Mouse (Mus musculus) embryonic facial prominence, embryonic 14.5 days (tissue): ENCODE measurements at regions not wholly inside any gene's neighbourhood (a gene's known extent, or its start where the extent isn't known, plus 50 kb on each side); places are given as distances from the start of the nearest gene placed in this dataset.

Experiments
- ATAC-seq: fragments of 200-750 bp; cut with Nextera tagmentation; 2 replicates; pipeline ENCODE4 v1.8.0; 2017; ENCODE audit warnings: low read depth, moderate number of reproducible peaks, moderate TSS enrichment
- DNase-seq: peaks from one replicate; pipeline ENCODE4 v3.0.0-alpha.2; 2015; ENCODE audit warnings: low spot score
- H3K27ac ChIP-seq: fragments of 300-500 bp; sonication (generic); replicated peaks from 2 replicates; pipeline ENCODE4 v1.5.1; 2014; ENCODE audit warnings: low read depth, mild to moderate bottlenecking, low read length, moderate library complexity
- H3K27me3 ChIP-seq: fragments of 300-500 bp; sonication (generic); replicated peaks from 2 replicates; pipeline ENCODE4 v1.6.1; 2014; ENCODE audit warnings: low read length; ENCODE audit not compliant: control insufficient read depth, insufficient read depth
- H3K36me3 ChIP-seq: fragments of 300-500 bp; sonication (generic); 2 replicates; pipeline ENCODE4 v1.6.1; 2014; ENCODE audit warnings: low read length, mixed read lengths; ENCODE audit not compliant: control insufficient read depth, insufficient read depth
- H3K4me1 ChIP-seq: fragments of 300-500 bp; sonication (generic); 2 replicates; pipeline ENCODE4 v1.6.1; 2014; ENCODE audit warnings: antibody characterized with exemption, low read length; ENCODE audit not compliant: control insufficient read depth, insufficient read depth
- H3K4me2 ChIP-seq: fragments of 300-500 bp; sonication (generic); 2 replicates; pipeline ENCODE4 v1.6.1; 2014; ENCODE audit warnings: low read depth, mild to moderate bottlenecking, low read length, moderate library complexity, mixed read lengths
- H3K4me3 ChIP-seq: fragments of 300-500 bp; sonication (generic); 2 replicates; pipeline ENCODE4 v1.5.1; 2014; ENCODE audit warnings: low read depth, mild to moderate bottlenecking, low read length
- H3K9ac ChIP-seq: fragments of 300-500 bp; sonication (generic); 2 replicates; pipeline ENCODE4 v1.6.1; 2014; ENCODE audit warnings: low read depth, mild to moderate bottlenecking, low read length, moderate library complexity, mixed read lengths
- H3K9me3 ChIP-seq: fragments of 300-500 bp; sonication (generic); 2 replicates; pipeline ENCODE4 v1.6.1; 2016; ENCODE audit warnings: low read length; ENCODE audit not compliant: control insufficient read depth
- WGBS: fragments of 180-500 bp; shearing (Covaris S2); extraction: QIAGEN DNeasy Blood & Tissue Kit; methylation state at CpG from one replicate; pipeline ENCODE4 v1.1.7; 2014; 5-methylcytosine and 5-hydroxymethylcytosine counted together

GRCm38 (mm10) chr19:56102454-56103080 is 184.4 kb upstream of the Habp2 start:
- Histone ChIP-seq H3K4me1 (peaks cover 33% of the 10 kb centered on the region), H3K4me3 (no peak overlapping the region), H3K9me3 (peaks cover 20% of the 10 kb centered on the region), H3K4me2 (no peak overlapping the region), H3K27ac (0 out of 2 replicates have a peak overlapping the region, but pooled peaks have one; percentile 52), H3K36me3 (no peaks in the 10 kb centered on the region), H3K27me3 (no peaks in the 10 kb centered on the region; the same call in 1 of the 2 replicates), H3K9ac (no peak overlapping the region)
- 51% methylated on average over 7 of the region's 7 CpGs for WGBS
- ATAC-seq (no peak), DNase-seq (no peak)

- no peak for ATAC-seq
- no peak overlapping the region for H3K27ac ChIP-seq
- 50% methylated on average over 4 of the region's 4 CpGs for WGBS
Observed at GRCm38 (mm10) chr19:56105073-56105451, 181.9 kb upstream of the Habp2 start.

GRCm38 (mm10) chr19:56105452-56106091 is 181.4 kb upstream of the Habp2 start:
- DNase-seq: peak; percentile 73
- peak; percentile 76 for ATAC-seq
- Histone ChIP-seq H3K4me2 (peak overlapping the region; percentile 12; the same call in 1 of the 2 replicates), H3K4me3 (no peak overlapping the region), H3K36me3 (no peaks in the 10 kb centered on the region), H3K9ac (0 out of 2 replicates have a peak overlapping the region, but pooled peaks have one; percentile 8), H3K27ac (no peak overlapping the region), H3K4me1 (peaks cover 38% of the 10 kb centered on the region), H3K27me3 (no peaks in the 10 kb centered on the region; the same call in 1 of the 2 replicates), H3K9me3 (peaks cover 12% of the 10 kb centered on the region)
- 33% methylated on average over 23 of the region's 23 CpGs for WGBS

More at GRCm38 (mm10) chr19:56105073-56105451, 181.9 kb upstream of the Habp2 start:
- Histone ChIP-seq H3K9me3 (peaks cover 15% of the 10 kb centered on the region), H3K4me3 (no peak overlapping the region), H3K4me2 (peak overlapping the region; percentile 12; the same call in 1 of the 2 replicates), H3K9ac (no peak overlapping the region), H3K36me3 (no peaks in the 10 kb centered on the region), H3K4me1 (peaks cover 38% of the 10 kb centered on the region), H3K27me3 (no peaks in the 10 kb centered on the region; the same call in 1 of the 2 replicates)
- DNase-seq: no peak

- H3K9ac ChIP-seq: no peak overlapping the region
- H3K9me3 ChIP-seq: peaks cover 9% of the 10 kb centered on the region; the same call in 1 of the 2 replicates
- 60% methylated on average over 6 of the region's 6 CpGs for WGBS
- H3K27ac ChIP-seq: no peak overlapping the region
- H3K4me3 ChIP-seq: no peak overlapping the region
- no peak overlapping the region for H3K4me2 ChIP-seq
- H3K36me3 ChIP-seq: no peaks in the 10 kb centered on the region
- DNase-seq (no peak), ATAC-seq (no peak)
- no peaks in the 10 kb centered on the region; the same call in 1 of the 2 replicates for H3K27me3 ChIP-seq
- H3K4me1 ChIP-seq: peaks cover 26% of the 10 kb centered on the region
Observed at GRCm38 (mm10) chr19:56108796-56109195, 178.1 kb upstream of the Habp2 start.

GRCm38 (mm10) chr19:56115552-56116284 is 171.2 kb upstream of the Habp2 start:
- no peak for DNase-seq
- peaks cover 13% of the 10 kb centered on the region for H3K4me1 ChIP-seq
- H3K9ac ChIP-seq: 0 out of 2 replicates have a peak overlapping the region, but pooled peaks have one; percentile 5
- H3K9me3 ChIP-seq: peaks cover 12% of the 10 kb centered on the region; the same call in 1 of the 2 replicates
- ATAC-seq: peak; percentile 75
- WGBS: 10% methylated on average over 10 of the region's 15 CpGs
- H3K4me2 ChIP-seq: peak overlapping the region; percentile 40
- no peaks in the 10 kb centered on the region for H3K36me3 ChIP-seq
- H3K27ac ChIP-seq: peak overlapping the region; percentile 67
- H3K4me3 ChIP-seq: no peak overlapping the region
- H3K27me3 ChIP-seq: no peaks in the 10 kb centered on the region

GRCm38 (mm10) chr19:56116285-56116680 is 170.7 kb upstream of the Habp2 start:
- 23% methylated on average over 7 of the region's 7 CpGs for WGBS
- Histone ChIP-seq H3K27ac (peak overlapping the region; percentile 67), H3K9ac (no peak overlapping the region), H3K4me3 (no peak overlapping the region), H3K27me3 (no peaks in the 10 kb centered on the region), H3K36me3 (no peaks in the 10 kb centered on the region), H3K4me1 (peaks cover 13% of the 10 kb centered on the region), H3K4me2 (peak overlapping the region; percentile 40), H3K9me3 (peaks cover 18% of the 10 kb centered on the region; the same call in 1 of the 2 replicates)
- ATAC-seq (peak; percentile 77), DNase-seq (peak; percentile 92)

GRCm38 (mm10) chr19:56120723-56121122 is 166.2 kb upstream of the Habp2 start:
- Histone ChIP-seq H3K4me2 (no peak overlapping the region), H3K4me3 (no peak overlapping the region), H3K36me3 (no peaks in the 10 kb centered on the region), H3K4me1 (peaks cover 15% of the 10 kb centered on the region), H3K27ac (no peak overlapping the region), H3K9ac (no peak overlapping the region), H3K27me3 (no peaks in the 10 kb centered on the region), H3K9me3 (peaks cover 23% of the 10 kb centered on the region; the same call in 1 of the 2 replicates)
- WGBS: 87% methylated on average over 7 of the region's 7 CpGs
- no peak for ATAC-seq
- DNase-seq: no peak

- no peak overlapping the region for H3K4me3 ChIP-seq
- H3K9me3 ChIP-seq: peaks cover 23% of the 10 kb centered on the region; the same call in 1 of the 2 replicates
- H3K27ac ChIP-seq: peak overlapping the region; percentile 48; the same call in 1 of the 2 replicates
- ATAC-seq (peak; percentile 90), DNase-seq (peak; percentile 83)
- H3K27me3 ChIP-seq: no peaks in the 10 kb centered on the region
- WGBS: 69% methylated on average over 5 of the region's 5 CpGs
- H3K4me1 ChIP-seq: 0 out of 2 replicates have a peak, but pooled peaks cover 5% of the 10 kb centered on the region
- no peak overlapping the region for H3K9ac ChIP-seq
- no peaks in the 10 kb centered on the region for H3K36me3 ChIP-seq
- H3K4me2 ChIP-seq: no peak overlapping the region
Observed at GRCm38 (mm10) chr19:56122186-56122585, 164.8 kb upstream of the Habp2 start.
